Mouse (Mus musculus) liver, adult 2 months (tissue): ENCODE results near the gene Serpinb9d. TPM values are rescaled to one million over a fixed set of nuclear protein-coding genes. Genes with fewer than 3 reads are reported as not detected.
"Not testable (repeated sequence)": the region's sequence is repeated elsewhere in the genome, so short reads cannot be mapped to it uniquely, and the experiment has no call there.

Source experiments
- DNase-seq: peaks from one replicate; pipeline ENCODE4 v3.0.0-alpha.2; 2011; ENCODE audit warnings: low read depth, low spot score; ENCODE audit errors: extremely low read depth
- H3K27ac ChIP-seq: fragments of 200-500 bp; replicated peaks from 2 replicates; pipeline ENCODE4 v1.5.1; 2012; ENCODE audit warnings: low read depth, mild to moderate bottlenecking, control low read depth, inconsistent platforms, low read length; ENCODE audit not compliant: insufficient read depth
- H3K27me3 ChIP-seq: fragments of 200-500 bp; 2 replicates; pipeline ENCODE4 v1.6.1; 2012; ENCODE audit warnings: mild to moderate bottlenecking, moderate library complexity, low read length, inconsistent platforms; ENCODE audit not compliant: control insufficient read depth, insufficient read depth
- H3K36me3 ChIP-seq: fragments of 200-500 bp; 2 replicates; pipeline ENCODE4 v1.6.1; 2012; ENCODE audit warnings: low read length, inconsistent platforms; ENCODE audit not compliant: control insufficient read depth, insufficient read depth
- H3K4me1 ChIP-seq: fragments of 200-500 bp; 2 replicates; pipeline ENCODE4 v1.6.1; 2011; ENCODE audit warnings: low read length; ENCODE audit not compliant: control insufficient read depth, insufficient read depth
- H3K4me3 ChIP-seq: fragments of 200-500 bp; 2 replicates; pipeline ENCODE4 v1.5.1; 2011; ENCODE audit warnings: low read depth, mild to moderate bottlenecking, control low read depth, low read length, moderate library complexity; ENCODE audit not compliant: insufficient read depth
- H3K79me2 ChIP-seq: fragments of 200-500 bp; 2 replicates; pipeline ENCODE4 v1.6.1; 2012; ENCODE audit warnings: inconsistent platforms, mild to moderate bottlenecking, low read length, moderate library complexity; ENCODE audit not compliant: control insufficient read depth, insufficient read depth
- H3K9ac ChIP-seq: fragments of 200-500 bp; 2 replicates; pipeline ENCODE4 v1.6.1; 2012; ENCODE audit warnings: low read depth, mild to moderate bottlenecking, control low read depth, inconsistent platforms, low read length
- CTCF ChIP-seq: fragments of 200-500 bp; IDR thresholded peaks from 2 replicates; pipeline ENCODE4 v1.5.1; 2011; ENCODE audit warnings: low read depth, low read length, control low read depth
- POLR2A ChIP-seq: fragments of 200-500 bp; IDR thresholded peaks from 2 replicates; pipeline ENCODE4 v1.6.1; 2011; ENCODE audit warnings: low read length, control low read depth; ENCODE audit not compliant: insufficient read depth; ENCODE audit errors: extremely low read depth
- WGBS: fragments of 180-500 bp; shearing (Covaris S2); methylation state at CpG from one replicate; pipeline ENCODE4 v1.1.7; 2018; 5-methylcytosine and 5-hydroxymethylcytosine counted together
- polyA plus RNA-seq: library from polyadenylated mRNA; depleted of rRNA; stranded (reverse); fragments of >200 nt; gene quantifications from 2 replicates; pipeline ENCODE4 v1.2.3, GENCODE M21; 2012; rRNA removed
- total RNA-seq: library from RNA; depleted of rRNA; stranded (reverse); fragments of >200 nt; gene quantifications from 2 replicates; pipeline ENCODE4 v1.2.3, GENCODE M21; 2014; rRNA removed

Serpinb9d gene
- total RNA-seq, result not detected in 2 replicates
- polyA plus RNA-seq, result not detected in 2 replicates

DNA sequence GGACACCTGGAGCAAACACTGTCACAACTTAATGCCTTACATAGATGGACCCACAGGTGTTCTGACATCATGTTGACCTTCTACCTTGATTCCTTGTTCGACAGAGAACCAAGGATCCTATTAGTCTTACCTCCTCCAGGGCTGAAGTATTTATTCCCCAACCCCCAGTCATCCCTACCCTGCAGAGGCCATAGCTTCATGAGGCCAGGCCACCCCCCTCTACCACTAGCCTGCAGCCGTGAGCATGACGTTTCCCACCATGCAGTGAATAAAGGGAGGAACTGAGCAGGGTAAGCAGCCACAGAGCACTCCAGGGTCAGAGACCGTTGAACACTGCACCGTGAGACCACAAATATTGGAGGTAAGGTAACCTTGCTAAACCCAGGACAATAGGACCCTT, at the start of gene Serpinb9d:
Gene Serpinb9d (plus strand): TSS at position 301 of the 400 bp plus-strand sequence.
- H3K9ac ChIP-seq, result no peak within 1 kb of the TSS
- no peaks in the 10 kb centered on the region for H3K4me1 ChIP-seq
- H3K36me3 ChIP-seq, result no peaks in the 10 kb centered on the region
- WGBS, result 74% methylated on average over 5 of the region's 5 CpGs
- no peak for DNase-seq
- H3K27ac ChIP-seq, result no peak within 1 kb of the TSS
- H3K79me2 ChIP-seq, result no peaks in the 10 kb centered on the region
- no peaks in the 10 kb centered on the region for H3K27me3 ChIP-seq
- no peak for TF ChIP-seq CTCF
- TF ChIP-seq POLR2A, result no peak
- no peak within 1 kb of the TSS for H3K4me3 ChIP-seq

GRCm38 (mm10) chr13:33159642-33160041, 33.1 kb upstream of the Serpinb9d start, which contains the start of gene Serpinb9c:
Gene Serpinb9c (minus strand): TSS chr13:33159742.
- Histone ChIP-seq H3K79me2 (no peaks in the 10 kb centered on the region), H3K36me3 (no peaks in the 10 kb centered on the region), H3K4me1 (no peaks in the 10 kb centered on the region), H3K27me3 (no peaks in the 10 kb centered on the region), H3K4me3 (no peak within 1 kb of the TSS), H3K9ac (no peak within 1 kb of the TSS), H3K27ac (no peak within 1 kb of the TSS)
- no peak for DNase-seq
- no peak for TF ChIP-seq POLR2A
- TF ChIP-seq CTCF, result no peak
- WGBS, result 69% methylated on average over 4 of the region's 4 CpGs

- 85% methylated on average over 1 of the region's 1 CpGs for WGBS
- DNase-seq, H3K36me3 ChIP-seq, H3K27me3 ChIP-seq, H3K27ac ChIP-seq, H3K9ac ChIP-seq, H3K4me3 ChIP-seq, H3K79me2 ChIP-seq, H3K4me1 ChIP-seq: not testable (repeated sequence)
These were observed 2.3 kb upstream of the Serpinb9d start for GRCm38 (mm10) chr13:33190486-33190885.

- no peak for DNase-seq
- WGBS, result 56% methylated on average over 2 of the region's 2 CpGs
- TF ChIP-seq CTCF, result no peak
- TF ChIP-seq POLR2A, result no peak
These were observed 7.0 kb downstream of the Serpinb9d start for GRCm38 (mm10) chr13:33199740-33200139.

GRCm38 (mm10) chr13:33249312-33249711, 56.6 kb downstream of the Serpinb9d start, which contains the start of gene Serpinb9e:
Gene Serpinb9e (plus strand): TSS chr13:33249612.
- not testable (repeated sequence) for DNase-seq, H3K36me3 ChIP-seq, H3K27ac ChIP-seq, H3K79me2 ChIP-seq, H3K4me3 ChIP-seq, H3K27me3 ChIP-seq, H3K4me1 ChIP-seq, H3K9ac ChIP-seq
- WGBS, result 85% methylated on average over 2 of the region's 2 CpGs

More at GRCm38 (mm10) chr13:33199740-33200139, 7.0 kb downstream of the Serpinb9d start:
- Histone ChIP-seq H3K27ac (no peak overlapping the region), H3K36me3 (no peaks in the 10 kb centered on the region), H3K27me3 (no peaks in the 10 kb centered on the region), H3K4me3 (no peak overlapping the region), H3K4me1 (no peaks in the 10 kb centered on the region), H3K9ac (no peak overlapping the region), H3K79me2 (no peaks in the 10 kb centered on the region)

Other genes with a start within 250 kb of the Serpinb9d start
- gene Serpinb6b, start 227.8 kb upstream of the Serpinb9d start, total RNA-seq, result 2.6 and 2.7 TPM in 2 replicates
- gene Serpinb6b, start 227.8 kb upstream of the Serpinb9d start, polyA plus RNA-seq, result 0.33 and 0.60 TPM in 2 replicates
- 7.2 and 11.9 TPM in 2 replicates for gene Serpinb9, start 189.7 kb upstream of the Serpinb9d start, total RNA-seq
- 1.8 and 2.6 TPM in 2 replicates for gene Serpinb9, start 189.7 kb upstream of the Serpinb9d start, polyA plus RNA-seq
- not detected in 2 replicates for gene Serpinb9b, start 165.5 kb upstream of the Serpinb9d start, total RNA-seq
- gene Serpinb9b, start 165.5 kb upstream of the Serpinb9d start, polyA plus RNA-seq, result 0.04 and 0.05 TPM in 2 replicates
- 0.09 TPM in 1 of 2 replicates, not detected in the other for gene Serpinb1b, start 114.4 kb upstream of the Serpinb9d start, total RNA-seq
- gene Serpinb1b, start 114.4 kb upstream of the Serpinb9d start, polyA plus RNA-seq, result not detected in 2 replicates
- not detected in 2 replicates for gene Serpinb9c, start 33.2 kb upstream of the Serpinb9d start, total RNA-seq
- not detected in 2 replicates for gene Serpinb9c, start 33.2 kb upstream of the Serpinb9d start, polyA plus RNA-seq
- not detected in 2 replicates for gene Serpinb9e, start 56.7 kb downstream of the Serpinb9d start, total RNA-seq
- gene Serpinb9e, start 56.7 kb downstream of the Serpinb9d start, polyA plus RNA-seq, result not detected in 2 replicates
- not detected in 2 replicates for gene Serpinb9f, start 131.1 kb downstream of the Serpinb9d start, total RNA-seq
- not detected in 2 replicates for gene Serpinb9f, start 131.1 kb downstream of the Serpinb9d start, polyA plus RNA-seq
- gene Gm11397, start 202.8 kb downstream of the Serpinb9d start, total RNA-seq, result not detected in 2 replicates
- not detected in 2 replicates for gene Gm11397, start 202.8 kb downstream of the Serpinb9d start, polyA plus RNA-seq